Mouse (Mus musculus): ENCODE results near the gene Erfe. TPM values are rescaled to one million over a fixed set of nuclear protein-coding genes. Genes with fewer than 3 reads are reported as not detected.
A peak's percentile ranks its signal among the peaks of the same experiment; 100 is the strongest.

Erfe gene
- polyA plus RNA-seq (2012; rRNA removed), result 1.4 and 2.5 TPM in 2 replicates

DNA sequence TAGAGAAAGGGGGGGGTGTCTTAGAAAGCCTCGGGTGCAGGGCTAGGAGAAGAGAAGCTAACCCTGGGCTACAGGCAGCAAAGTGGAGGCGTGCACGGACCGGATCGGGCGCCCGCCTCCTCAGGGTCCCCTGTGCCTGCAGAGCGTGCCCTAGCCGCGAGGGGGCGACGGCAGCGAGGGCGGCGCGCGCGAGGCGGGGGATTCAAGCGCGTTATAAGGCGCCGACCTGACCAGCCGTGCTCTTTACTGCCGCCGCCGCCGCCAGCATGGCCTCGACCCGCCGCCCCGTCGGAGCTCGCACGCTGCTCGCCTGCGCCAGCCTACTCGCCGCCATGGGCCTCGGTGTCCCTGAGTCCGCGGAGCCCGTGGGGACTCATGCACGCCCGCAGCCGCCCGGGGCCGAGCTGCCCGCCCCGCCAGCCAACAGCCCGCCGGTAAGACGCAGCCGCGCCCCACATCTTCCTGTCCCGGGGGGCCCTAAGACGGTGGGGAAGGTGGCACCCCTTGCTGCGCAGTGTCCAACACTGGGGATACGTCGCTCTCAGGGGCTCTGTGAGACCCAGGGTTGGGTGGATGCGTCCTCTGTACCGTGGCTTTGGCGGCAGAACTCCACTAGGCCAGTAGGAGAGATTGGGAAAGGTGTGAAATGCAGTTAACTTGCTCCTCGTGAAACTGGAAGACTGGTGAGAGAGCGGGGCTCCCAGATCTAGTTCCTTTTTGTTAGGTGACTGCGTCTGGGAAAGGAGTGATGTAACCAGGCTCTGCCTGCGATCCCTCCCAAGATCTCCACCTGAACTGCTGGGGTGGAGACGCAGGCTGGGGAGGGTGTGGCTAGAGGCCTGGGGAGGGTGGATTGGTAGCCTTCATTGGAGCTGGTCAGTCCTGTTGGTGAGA lies at the start of gene Erfe:
Erfe (plus strand) TSS at position 216 of the 894 bp plus-strand sequence.
- H3K4me1 ChIP-seq (replicated peaks; ENCODE audit: control insufficient read depth, insufficient read depth, low read length), result peaks cover 10% of the 10 kb centered on the region
- peak; percentile 84 for DNase-seq
- 6% methylated on average over 51 of the region's 68 CpGs for WGBS
- H3K4me3 ChIP-seq (ENCODE audit: control insufficient read depth, insufficient read depth, low read length), result peak within 1 kb of the TSS; percentile 46
- TF ChIP-seq CTCF (IDR thresholded peaks at IDR 0.05; ENCODE audit: borderline replicate concordance, control insufficient read depth, extremely low read depth, insufficient read depth, low read length, poor library complexity), result peak; percentile 90
- TF ChIP-seq POLR2A (IDR thresholded peaks at IDR 0.05; ENCODE audit: control insufficient read depth, extremely low read depth, insufficient read depth, low read length, poor library complexity), result no peak
- no peak within 1 kb of the TSS for H3K27ac ChIP-seq (ENCODE audit: control insufficient read depth, insufficient read depth, low read length)
- peaks cover 5% of the 10 kb centered on the region for H3K36me3 ChIP-seq (ENCODE audit: control insufficient read depth, insufficient read depth, low read length)
- no peaks in the 10 kb centered on the region for H3K27me3 ChIP-seq (ENCODE audit: control insufficient read depth, insufficient read depth, low read length)

DNA sequence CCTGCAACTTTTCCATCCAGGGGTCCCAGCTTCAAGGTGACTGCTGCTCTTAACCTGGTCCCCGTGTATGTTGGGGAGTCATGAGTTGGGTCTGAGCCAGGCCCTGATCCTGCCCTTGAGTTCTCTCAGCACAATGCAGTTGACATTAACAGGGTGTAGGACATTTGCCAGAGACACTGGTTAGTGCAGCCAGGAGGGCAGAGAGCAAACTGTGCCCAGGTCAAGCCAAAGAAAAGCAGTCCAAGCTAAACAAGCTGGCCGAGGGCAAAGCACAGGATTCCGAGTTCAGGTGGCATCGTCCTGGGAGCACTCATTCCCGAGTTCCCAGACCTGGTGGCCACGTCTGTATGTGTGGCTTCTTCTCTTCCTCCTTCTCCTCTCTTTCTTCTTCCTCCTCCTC lies 48.6 kb upstream of the Erfe start:
- DNase-seq, result no peak
- H3K4me3 ChIP-seq (ENCODE audit: control insufficient read depth, insufficient read depth, low read length), result no peak overlapping the region
- no peak overlapping the region for H3K27ac ChIP-seq (ENCODE audit: control insufficient read depth, insufficient read depth, low read length)
- no peaks in the 10 kb centered on the region for H3K36me3 ChIP-seq (ENCODE audit: control insufficient read depth, insufficient read depth, low read length)
- peaks cover 13% of the 10 kb centered on the region for H3K4me1 ChIP-seq (replicated peaks; ENCODE audit: control insufficient read depth, insufficient read depth, low read length)
- TF ChIP-seq CTCF (IDR thresholded peaks at IDR 0.05; ENCODE audit: borderline replicate concordance, control insufficient read depth, extremely low read depth, insufficient read depth, low read length, poor library complexity) (no peak), POLR2A (IDR thresholded peaks at IDR 0.05; ENCODE audit: control insufficient read depth, extremely low read depth, insufficient read depth, low read length, poor library complexity) (no peak)
- H3K27me3 ChIP-seq (ENCODE audit: control insufficient read depth, insufficient read depth, low read length), result no peaks in the 10 kb centered on the region
- WGBS, result 95% methylated on average over 6 of the region's 6 CpGs

DNA sequence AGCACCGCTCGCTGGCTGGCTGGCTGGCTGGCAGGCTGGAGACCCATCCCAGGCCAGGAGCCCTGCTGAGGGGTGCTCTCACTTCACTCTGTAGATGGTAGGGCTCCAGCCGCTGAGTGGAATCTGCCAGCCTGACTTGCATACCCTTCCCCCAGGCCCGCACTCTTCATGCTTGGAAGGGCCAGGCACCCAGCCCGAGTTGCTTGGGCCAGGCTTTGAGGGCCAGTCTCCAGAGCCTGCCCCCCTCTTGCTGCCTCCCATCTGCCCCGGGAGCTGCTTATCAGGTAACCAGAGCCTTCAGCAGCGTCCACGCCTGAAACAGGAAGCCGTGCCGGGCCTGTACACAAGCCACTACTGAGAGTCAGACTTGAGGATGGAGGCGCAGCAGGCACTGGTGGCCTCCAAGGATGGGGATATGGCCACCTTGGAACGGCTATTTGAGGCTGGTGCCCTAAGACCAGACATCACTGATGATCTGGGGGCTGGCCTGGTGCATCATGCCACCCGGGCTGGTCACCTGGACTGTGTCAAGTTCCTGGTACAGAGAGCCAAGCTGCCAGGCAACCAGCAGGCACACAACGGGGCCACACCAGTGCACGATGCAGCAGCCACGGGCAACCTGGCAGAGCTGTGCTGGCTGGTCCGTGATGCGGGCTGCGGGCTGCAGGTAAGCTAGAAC lies 44.3 kb upstream of the Erfe start, which contains the start of gene Espnl:
Espnl (plus strand) TSS at position 316 of the 679 bp plus-strand sequence.
- Histone ChIP-seq H3K27ac (ENCODE audit: control insufficient read depth, insufficient read depth, low read length) (no peak within 1 kb of the TSS), H3K27me3 (ENCODE audit: control insufficient read depth, insufficient read depth, low read length) (no peaks in the 10 kb centered on the region), H3K36me3 (ENCODE audit: control insufficient read depth, insufficient read depth, low read length) (no peaks in the 10 kb centered on the region), H3K4me1 (replicated peaks; ENCODE audit: control insufficient read depth, insufficient read depth, low read length) (peaks cover 3% of the 10 kb centered on the region; the same call in 1 of the 2 replicates), H3K4me3 (ENCODE audit: control insufficient read depth, insufficient read depth, low read length) (no peak within 1 kb of the TSS)
- 55% methylated on average over 19 of the region's 19 CpGs for WGBS
- no peak for DNase-seq
- TF ChIP-seq CTCF (IDR thresholded peaks at IDR 0.05; ENCODE audit: borderline replicate concordance, control insufficient read depth, extremely low read depth, insufficient read depth, low read length, poor library complexity) (no peak), POLR2A (IDR thresholded peaks at IDR 0.05; ENCODE audit: control insufficient read depth, extremely low read depth, insufficient read depth, low read length, poor library complexity) (no peak)

GRCm38 (mm10) chr1:91324646-91325045 lies 41.6 kb upstream of the Erfe start:
- H3K27me3 ChIP-seq (ENCODE audit: control insufficient read depth, insufficient read depth, low read length), result no peaks in the 10 kb centered on the region
- DNase-seq, result no peak
- no peak overlapping the region for H3K4me3 ChIP-seq (ENCODE audit: control insufficient read depth, insufficient read depth, low read length)
- TF ChIP-seq POLR2A (IDR thresholded peaks at IDR 0.05; ENCODE audit: control insufficient read depth, extremely low read depth, insufficient read depth, low read length, poor library complexity) (no peak), CTCF (IDR thresholded peaks at IDR 0.05; ENCODE audit: borderline replicate concordance, control insufficient read depth, extremely low read depth, insufficient read depth, low read length, poor library complexity) (no peak)
- no peak overlapping the region for H3K27ac ChIP-seq (ENCODE audit: control insufficient read depth, insufficient read depth, low read length)
- H3K4me1 ChIP-seq (replicated peaks; ENCODE audit: control insufficient read depth, insufficient read depth, low read length), result peaks cover 3% of the 10 kb centered on the region; the same call in 1 of the 2 replicates
- H3K36me3 ChIP-seq (ENCODE audit: control insufficient read depth, insufficient read depth, low read length), result no peaks in the 10 kb centered on the region
- 98% methylated on average over 2 of the region's 2 CpGs for WGBS

DNA sequence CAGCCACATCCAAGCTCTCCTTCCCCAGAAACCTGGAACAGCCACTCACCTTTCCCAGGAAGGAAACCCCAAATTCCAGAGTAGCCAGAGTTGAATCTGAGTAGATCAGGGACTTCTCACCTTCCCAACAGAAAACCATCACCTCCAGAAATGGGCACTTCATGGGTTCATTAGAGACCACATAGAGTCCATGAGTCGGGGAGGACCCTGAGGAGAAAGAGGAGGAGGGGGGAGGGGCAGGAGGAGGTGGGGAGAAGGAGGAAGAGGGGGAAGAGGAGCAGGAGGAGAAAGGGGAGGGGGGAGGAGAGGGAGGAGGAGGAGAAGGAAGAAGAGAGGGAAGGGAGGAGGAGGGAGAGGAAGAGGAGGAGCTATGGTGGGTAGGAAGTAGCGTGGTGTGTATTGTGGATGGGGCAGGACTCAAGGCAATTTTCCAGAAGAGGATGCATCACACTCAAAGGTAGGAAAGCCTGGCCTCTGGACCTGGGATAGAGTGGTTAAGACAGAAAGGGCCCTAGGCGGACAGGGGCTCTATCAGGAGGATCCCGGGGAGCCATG lies 40.7 kb upstream of the Erfe start:
- Histone ChIP-seq H3K4me3 (ENCODE audit: control insufficient read depth, insufficient read depth, low read length) (no peak overlapping the region), H3K27me3 (ENCODE audit: control insufficient read depth, insufficient read depth, low read length) (no peaks in the 10 kb centered on the region), H3K36me3 (ENCODE audit: control insufficient read depth, insufficient read depth, low read length) (no peaks in the 10 kb centered on the region), H3K4me1 (replicated peaks; ENCODE audit: control insufficient read depth, insufficient read depth, low read length) (peaks cover 3% of the 10 kb centered on the region; the same call in 1 of the 2 replicates), H3K27ac (ENCODE audit: control insufficient read depth, insufficient read depth, low read length) (no peak overlapping the region)
- no peak for DNase-seq
- WGBS, result 80% methylated on average over 4 of the region's 4 CpGs
- TF ChIP-seq CTCF (IDR thresholded peaks at IDR 0.05; ENCODE audit: borderline replicate concordance, control insufficient read depth, extremely low read depth, insufficient read depth, low read length, poor library complexity), result no peak
- TF ChIP-seq POLR2A (IDR thresholded peaks at IDR 0.05; ENCODE audit: control insufficient read depth, extremely low read depth, insufficient read depth, low read length, poor library complexity), result no peak

DNA sequence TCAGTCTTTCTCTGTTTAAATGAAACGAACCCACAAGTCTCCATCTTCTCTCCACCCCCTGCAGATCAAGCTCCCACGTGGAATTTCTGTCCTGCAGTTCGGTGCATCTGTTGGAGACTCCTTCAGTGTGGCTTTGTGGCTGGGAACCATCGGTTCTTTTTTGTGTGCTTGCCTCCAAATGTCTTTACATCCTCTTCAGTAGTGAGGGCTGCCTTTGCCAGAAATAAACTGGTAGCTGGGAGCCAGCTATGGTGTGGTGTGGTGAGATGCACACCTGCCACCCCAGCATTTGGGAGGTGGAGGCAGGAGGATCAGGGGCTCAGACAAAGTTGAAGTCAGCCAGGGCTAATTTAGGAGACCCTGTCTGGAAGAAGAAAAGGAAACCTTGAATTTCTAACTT lies 34.1 kb upstream of the Erfe start:
- Histone ChIP-seq H3K36me3 (ENCODE audit: control insufficient read depth, insufficient read depth, low read length) (no peaks in the 10 kb centered on the region), H3K4me1 (replicated peaks; ENCODE audit: control insufficient read depth, insufficient read depth, low read length) (peaks cover 9% of the 10 kb centered on the region; the same call in 1 of the 2 replicates), H3K27me3 (ENCODE audit: control insufficient read depth, insufficient read depth, low read length) (no peaks in the 10 kb centered on the region), H3K27ac (ENCODE audit: control insufficient read depth, insufficient read depth, low read length) (no peak overlapping the region), H3K4me3 (ENCODE audit: control insufficient read depth, insufficient read depth, low read length) (no peak overlapping the region)
- TF ChIP-seq POLR2A (IDR thresholded peaks at IDR 0.05; ENCODE audit: control insufficient read depth, extremely low read depth, insufficient read depth, low read length, poor library complexity) (no peak), CTCF (IDR thresholded peaks at IDR 0.05; ENCODE audit: borderline replicate concordance, control insufficient read depth, extremely low read depth, insufficient read depth, low read length, poor library complexity) (no peak)
- no peak for DNase-seq
- WGBS, result 9% methylated on average over 4 of the region's 4 CpGs
